ENCODE assay signal across 9 mouse cellular contexts in the genomic region with DNA sequence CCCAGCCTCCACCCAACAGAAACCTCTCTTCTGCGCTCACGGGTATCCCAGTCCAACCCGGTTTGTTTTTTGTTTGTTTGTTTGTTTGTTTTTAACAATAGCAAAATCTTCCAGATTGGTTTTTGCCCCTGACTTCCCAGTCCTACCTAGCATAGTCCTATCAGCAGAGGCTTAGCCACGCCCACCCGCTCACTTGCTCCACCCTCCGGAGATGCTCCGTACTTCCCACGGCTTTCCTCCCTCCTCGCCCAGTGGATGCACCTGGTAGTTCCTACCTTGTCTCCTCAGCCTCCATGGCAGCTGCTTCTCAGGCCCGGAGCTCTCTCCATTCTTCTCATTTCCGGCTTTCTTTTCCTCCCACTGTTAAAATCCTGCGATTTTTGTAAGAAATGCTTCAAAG. TPM values are rescaled to one million over a fixed set of nuclear protein-coding genes. Genes with fewer than 3 reads are reported as not detected.
DNase-seq lines count a peak whose midpoint lies in the region; ATAC-seq lines count a peak whose summit lies in the region.
"Had no signal": no experiment of that assay in that cellular context is flagged by ENCODE, and none has a peak within 500 bp of the region (broad histone marks: within the 10 kb centered on the region; RNA-seq: fewer than 3 reads in every experiment).

No protein-coding gene starts in this region.

- no peak overlapping the region for H3K4me3 ChIP-seq in forebrain, embryonic 15.5 days

- H3K27ac ChIP-seq in forebrain, embryonic 15.5 days (replicated peaks): no peak overlapping the region

- no peaks in the 10 kb centered on the region for H3K27me3 ChIP-seq in forebrain, embryonic 15.5 days

- peak; percentile 34 for DNase-seq in gastrocnemius, postnatal 10 days
- DNase-seq in gastrocnemius, postnatal 4 days (ENCODE audit: low spot score in 2 of 2): no peak
- DNase-seq in thymus, postnatal 0 days (ENCODE audit: low spot score): peak; percentile 11
- DNase-seq in thymus, postnatal 36 days: no peak
- no peak for DNase-seq in layer of hippocampus, adult 9-10 months (ENCODE audit: low spot score)
- DNase-seq in layer of hippocampus, postnatal 36 days: no peak

- 21% methylated on average over 12 of the region's 12 CpGs for WGBS in forebrain, embryonic 15.5 days

- no peak overlapping the region for H3K9ac ChIP-seq in forebrain, embryonic 15.5 days (replicated peaks)

- no peaks in the 10 kb centered on the region for H3K36me3 ChIP-seq in forebrain, embryonic 15.5 days

- H3K4me2 ChIP-seq in forebrain, embryonic 15.5 days (replicated peaks): no peak overlapping the region

- 0 out of 2 replicates have a peak, but pooled peaks have one; percentile 61 for ATAC-seq in forebrain, embryonic 15.5 days (replicated peaks)
- ATAC-seq in megakaryocyte progenitor cell, adult 5-6 weeks (replicated peaks; ENCODE audit: poor library complexity): peak; percentile 74

- no peaks in the 10 kb centered on the region for H3K9me3 ChIP-seq in forebrain, embryonic 15.5 days

- H3K4me1 ChIP-seq in forebrain, embryonic 15.5 days: peaks cover 3% of the 10 kb centered on the region; the same call in 1 of the 2 replicates

RNA-seq across cellular contexts. Expression of gene Gm10188, which starts 4.0 kb away (rescaled TPM):
- not detected for total RNA-seq in gastrocnemius, postnatal 10 days (2021)
- not detected for total RNA-seq in gastrocnemius, postnatal 4 days (2021)
- not detected in 2 replicates for polyA plus RNA-seq in thymus, postnatal 0 days (2015; fragmentation: Nextera tagmentation; extraction: Ambion mirVana)
- polyA plus RNA-seq in forebrain, embryonic 15.5 days (2015; fragmentation: Nextera tagmentation; extraction: Ambion mirVana): 0.56 and 0.60 TPM in 2 replicates
- total RNA-seq in megakaryocyte progenitor cell, adult 5-6 weeks (2015): not detected in 2 replicates
- total RNA-seq in megakaryocyte progenitor cell, adult 5-6 weeks (2017): not detected in 2 replicates
- total RNA-seq in layer of hippocampus, postnatal 36 days (2021): not detected
- polyA plus RNA-seq: spleen, adult 2 months had no signal

RNA-seq across cellular contexts. Expression of gene AC124108.1, which starts 42.3 kb away (rescaled TPM):
- total RNA-seq in gastrocnemius, postnatal 10 days (2021): under 1 TPM in 1 of 2 experiments, not detected in 1; 0.05 TPM
- under 1 TPM; 0.49 to 0.57 TPM for total RNA-seq in gastrocnemius, postnatal 4 days (2021)
- polyA plus RNA-seq in thymus, postnatal 0 days (2015; fragmentation: Nextera tagmentation; extraction: Ambion mirVana): not detected in 2 replicates
- 2.5 and 2.8 TPM in 2 replicates for polyA plus RNA-seq in forebrain, embryonic 15.5 days (2015; fragmentation: Nextera tagmentation; extraction: Ambion mirVana)
- total RNA-seq in megakaryocyte progenitor cell, adult 5-6 weeks (2015): not detected in 2 replicates
- total RNA-seq in megakaryocyte progenitor cell, adult 5-6 weeks (2017): not detected in 2 replicates
- total RNA-seq in layer of hippocampus, postnatal 36 days (2021): under 1 TPM; 0.46 to 0.50 TPM
- polyA plus RNA-seq: spleen, adult 2 months had no signal

RNA-seq across cellular contexts. Expression of gene Lemd1, which starts 42.3 kb away (rescaled TPM):
- total RNA-seq in gastrocnemius, postnatal 10 days (2021): not detected
- total RNA-seq in gastrocnemius, postnatal 4 days (2021): under 1 TPM; 0.62 to 0.64 TPM
- 0.23 TPM in 1 of 2 replicates, not detected in the other for polyA plus RNA-seq in thymus, postnatal 0 days (2015; fragmentation: Nextera tagmentation; extraction: Ambion mirVana)
- polyA plus RNA-seq in forebrain, embryonic 15.5 days (2015; fragmentation: Nextera tagmentation; extraction: Ambion mirVana): 13.9 and 16.2 TPM in 2 replicates
- total RNA-seq in megakaryocyte progenitor cell, adult 5-6 weeks (2015): not detected in 2 replicates
- total RNA-seq in megakaryocyte progenitor cell, adult 5-6 weeks (2017): not detected in 2 replicates
- total RNA-seq in layer of hippocampus, postnatal 36 days (2021): under 1 TPM in 1 of 2 experiments, not detected in 1; 0.58 TPM
- polyA plus RNA-seq: spleen, adult 2 months had no signal

Comparison
In these comparisons a context has a peak if more than half of its experiments do, and no peak if none do; other contexts are left out.
1. DNase-seq: peak in gastrocnemius, postnatal 10 days (single experiment) and thymus, postnatal 0 days (single experiment); none in gastrocnemius, postnatal 4 days (0 of 2), thymus, postnatal 36 days (0 of 2), layer of hippocampus, adult 9-10 months (single experiment) and layer of hippocampus, postnatal 36 days (0 of 2).